In the genomic region with DNA sequence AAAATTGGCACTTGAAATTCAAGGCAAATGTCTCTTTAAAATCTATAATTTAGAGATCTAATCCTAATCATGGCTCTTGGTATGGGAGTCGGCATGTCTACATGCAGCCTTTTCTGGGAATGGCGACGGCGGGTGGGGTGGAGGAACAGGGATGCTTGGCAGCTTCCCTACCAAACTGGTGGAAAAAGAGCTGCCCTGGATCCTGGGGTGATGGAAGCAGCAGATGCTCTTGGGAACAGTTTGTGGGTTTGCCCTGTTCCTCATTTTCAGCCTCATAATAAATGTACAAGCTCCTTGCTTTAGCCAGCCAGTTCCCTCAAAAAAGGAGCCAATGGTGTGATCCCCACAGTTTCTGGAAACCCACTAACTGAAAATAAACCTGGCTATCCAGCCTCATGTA, we compare ENCODE assay signal across 26 mouse cellular contexts.
"Had no signal": no experiment of that assay in that cellular context is flagged by ENCODE, and none has a peak within 500 bp of the region (broad histone marks: within the 10 kb centered on the region; RNA-seq: fewer than 3 reads in every experiment).

No protein-coding gene starts in this region.

- DNase-seq: kidney, adult 11 months; kidney, adult 8-10 months; kidney, postnatal 10 days; kidney, postnatal 36 days; liver; lung, adult 18-20 months; lung, postnatal 10 days; lung, postnatal 36 days; retina, postnatal 1 day; right cerebral cortex, postnatal 4 days; thymus, adult 2 months; thymus, postnatal 14 days; thymus, postnatal 4 days had no signal

- H3K27ac ChIP-seq: kidney, embryonic 15.5 days; limb, embryonic 10.5 days; limb, embryonic 13.5 days; liver, embryonic 12.5 days; liver, embryonic 15.5 days; lung, embryonic 15.5 days; midbrain, embryonic 10.5 days; midbrain, embryonic 13.5 days; neural tube, embryonic 13.5 days; stomach, postnatal 0 days had no signal

- ATAC-seq: liver, embryonic 12.5 days; midbrain, embryonic 13.5 days; midbrain, embryonic 16.5 days had no signal

- H3K4me3 ChIP-seq: kidney, embryonic 15.5 days; limb, embryonic 10.5 days; limb, embryonic 13.5 days; liver, embryonic 12.5 days; liver, embryonic 15.5 days; lung, embryonic 15.5 days; megakaryocyte, embryonic 14.5 days; midbrain, embryonic 10.5 days; midbrain, embryonic 13.5 days; myocyte; neural tube, embryonic 13.5 days had no signal
